Mouse (Mus musculus) cerebellum, postnatal 4 days (tissue): ENCODE results near the gene 1700086D15Rik.

Source experiments
- DNase-seq, 2 experiments: peaks; one replicate each; pipeline ENCODE4 v3.0.0; 2022; ENCODE audit warnings: low spot score in 2 of 2, mixed read lengths in 1 of 2

1700086D15Rik gene

DNA sequence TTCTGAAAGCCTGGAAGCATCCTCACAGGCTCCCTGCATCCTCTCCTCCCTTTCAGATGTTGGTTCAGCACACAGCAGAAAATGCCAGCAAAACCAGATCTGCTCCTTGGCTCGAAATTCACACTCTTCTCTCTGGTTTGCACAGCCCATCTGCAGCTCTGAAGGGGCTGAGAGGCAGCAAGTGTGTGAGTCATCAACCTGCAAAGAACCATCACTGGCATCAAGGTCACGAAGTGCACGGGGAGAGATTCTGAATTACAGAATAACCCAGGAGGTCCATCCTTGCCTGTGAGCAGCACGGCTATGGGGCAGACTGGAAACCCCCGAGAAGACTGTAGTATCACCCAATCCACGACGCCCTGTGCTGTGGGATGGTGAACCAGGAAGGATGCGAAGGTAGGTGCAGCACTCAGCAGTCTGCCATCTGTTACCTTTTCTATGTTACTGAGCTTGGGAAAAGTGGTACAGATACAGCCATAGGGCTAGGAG lies 24.4 kb downstream of the 1700086D15Rik start:
- no peak for DNase-seq

DNA sequence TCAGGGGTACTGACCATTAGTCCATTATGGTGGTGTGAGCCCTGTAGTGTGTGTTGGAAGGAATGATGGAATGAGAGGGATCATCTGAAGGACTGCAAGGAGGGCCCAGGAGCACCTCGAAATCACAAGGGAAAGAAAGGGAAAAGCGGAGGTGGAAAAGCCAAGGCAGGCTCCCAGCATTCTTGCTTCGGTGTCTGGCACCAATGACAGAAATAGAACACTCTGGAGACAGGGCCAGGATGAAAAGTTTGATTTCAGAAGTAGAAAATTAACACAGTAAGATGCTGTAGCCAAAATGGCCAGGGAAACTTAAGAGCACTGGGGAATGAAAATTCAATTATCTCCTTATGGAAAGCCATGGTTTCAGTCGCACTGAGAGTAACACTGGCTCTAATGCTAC lies 26.0 kb downstream of the 1700086D15Rik start:
- no peak for DNase-seq

DNA sequence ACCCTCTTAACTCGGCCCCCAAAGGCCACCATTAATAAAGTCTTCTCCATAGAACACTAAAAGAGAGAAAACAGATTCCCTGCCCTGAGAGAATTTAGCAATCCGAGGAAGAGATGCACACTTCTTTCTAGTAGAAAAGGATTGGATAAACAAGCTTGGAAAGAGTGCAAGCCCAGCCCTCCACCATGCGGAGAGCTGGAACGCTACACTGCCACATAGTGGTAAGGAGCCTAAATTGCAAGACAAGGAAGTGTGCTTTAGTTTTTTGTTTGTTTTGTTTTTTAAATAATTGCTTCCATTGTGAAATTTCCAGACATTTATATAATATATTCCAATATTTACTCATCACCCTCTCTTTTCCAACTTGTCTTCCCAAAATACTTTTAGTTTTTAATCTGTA lies 30.6 kb downstream of the 1700086D15Rik start:
- DNase-seq: no peak

DNA sequence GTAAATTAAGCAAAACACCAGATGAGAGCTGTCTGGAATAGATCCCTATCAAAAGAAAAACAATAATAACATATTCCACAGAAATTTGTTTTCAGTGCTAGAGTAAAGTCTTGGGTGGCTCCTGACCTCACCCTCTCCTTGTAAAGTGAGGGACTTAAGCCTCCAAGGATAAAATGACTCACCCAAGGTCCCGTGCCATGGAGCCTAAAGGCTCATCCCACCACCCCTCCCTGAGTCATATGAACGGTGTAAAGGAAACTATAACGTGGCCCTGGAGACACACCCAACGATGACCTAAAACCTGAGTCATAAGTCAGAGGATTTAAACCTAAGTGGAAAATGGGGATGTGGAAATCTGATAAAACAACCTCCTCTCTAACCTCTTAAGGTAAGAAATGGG lies 31.0 kb downstream of the 1700086D15Rik start:
- no peak for DNase-seq

DNA sequence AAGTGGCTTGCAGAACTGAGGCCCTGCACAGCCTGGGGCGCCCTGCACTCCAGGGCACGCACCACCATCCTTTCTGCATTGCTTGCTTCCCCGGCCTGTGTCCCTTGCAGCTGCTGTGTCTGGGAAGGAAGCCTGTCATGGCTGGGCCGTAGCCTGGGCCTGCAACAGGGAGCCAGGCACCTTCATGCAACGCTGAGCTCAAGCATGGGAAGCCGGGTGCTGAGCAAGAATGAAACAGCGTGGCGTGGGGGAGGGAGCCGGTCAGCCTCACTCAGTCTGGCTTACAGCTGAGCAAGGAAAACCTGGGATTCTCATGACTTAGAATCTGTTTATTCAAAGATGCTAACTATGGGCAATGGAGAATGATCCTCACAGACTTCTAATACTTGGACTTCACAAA lies 33.1 kb downstream of the 1700086D15Rik start:
- DNase-seq: peak in 1 of 2 experiments; percentile 23

DNA sequence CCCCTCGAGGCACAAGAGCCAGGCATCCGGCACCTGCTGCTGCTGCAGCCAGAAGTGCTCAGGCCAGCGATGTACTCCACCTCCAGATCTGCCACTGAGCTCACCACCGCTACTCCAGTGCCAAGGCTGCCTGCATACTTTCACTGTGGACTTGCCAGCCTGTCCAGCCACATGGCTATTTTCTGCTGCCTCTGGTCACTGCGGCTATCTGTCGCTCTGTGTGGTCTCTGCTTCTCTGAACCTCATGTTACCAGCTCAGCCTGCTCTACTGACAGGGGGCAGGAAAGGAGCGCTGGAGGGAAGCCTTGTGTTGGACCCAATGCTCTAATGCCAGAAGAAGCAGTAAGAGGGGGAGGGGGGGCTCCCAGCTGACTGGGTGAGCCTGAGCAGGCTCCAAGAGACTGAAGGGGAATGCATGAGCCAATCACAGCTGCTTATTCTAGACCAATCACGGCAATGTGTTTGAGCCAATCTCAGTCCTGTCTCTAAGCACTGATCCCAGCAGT lies 34.7 kb downstream of the 1700086D15Rik start:
- DNase-seq: peak in 1 of 2 experiments; percentile 59

DNA sequence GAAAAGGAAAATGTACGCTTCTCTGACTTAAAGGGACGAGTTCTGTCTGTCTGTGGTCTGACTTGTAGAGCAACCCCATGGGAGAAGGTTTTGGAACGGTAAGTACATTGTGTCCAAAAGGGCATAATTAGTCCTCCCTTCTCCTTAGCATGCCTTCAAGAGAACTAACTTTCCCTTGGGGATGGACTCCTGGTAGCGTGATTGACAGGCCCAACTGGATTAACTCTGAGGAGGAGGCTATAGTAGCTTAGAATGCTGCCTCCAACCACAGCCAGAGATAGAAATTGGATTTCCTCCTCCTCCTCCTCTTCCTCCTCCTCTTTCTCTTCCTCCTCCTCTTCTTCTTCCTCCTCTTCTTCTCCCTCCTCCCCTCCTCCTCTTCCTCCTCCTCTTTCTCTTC lies 39.4 kb downstream of the 1700086D15Rik start:
- no peak for DNase-seq

DNA sequence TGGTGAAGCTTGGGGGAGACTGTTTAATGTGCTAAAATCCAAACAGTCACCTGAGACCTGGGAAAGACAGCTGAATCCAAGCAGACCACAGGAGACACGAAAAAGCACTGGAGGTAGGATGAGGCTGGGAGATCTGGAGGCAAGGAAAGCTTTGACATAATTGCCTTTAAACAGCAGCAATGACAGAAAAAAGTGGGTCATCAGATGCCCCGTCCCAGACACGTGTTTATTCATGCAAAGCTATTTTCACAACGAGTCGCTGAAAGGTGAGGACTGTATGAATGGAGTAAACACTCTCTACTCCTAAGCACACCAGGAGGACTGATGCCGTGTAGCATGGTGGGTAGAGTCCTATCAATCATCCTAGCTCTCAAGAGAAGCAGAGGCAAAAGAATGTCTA lies 43.9 kb downstream of the 1700086D15Rik start:
- DNase-seq: no peak

DNA sequence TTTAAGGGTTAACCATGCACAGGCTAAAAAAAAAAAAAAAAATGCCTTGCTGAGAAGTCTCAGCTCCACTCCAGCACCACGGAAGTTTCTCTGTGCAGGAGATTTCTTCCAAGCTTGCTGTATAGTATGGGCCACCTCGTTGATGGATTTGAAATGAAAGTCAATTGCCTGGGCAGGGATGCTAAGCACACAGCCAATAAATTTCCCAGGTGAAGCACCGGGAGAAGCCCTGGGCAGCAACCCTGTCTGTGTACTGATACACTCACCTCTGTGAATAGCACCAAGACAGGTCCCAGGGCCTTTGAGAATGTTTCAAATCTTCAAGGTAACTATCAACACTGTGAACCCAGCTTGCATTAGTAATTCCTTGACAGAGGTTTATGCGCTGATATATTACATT lies 47.6 kb downstream of the 1700086D15Rik start:
- no peak for DNase-seq

DNA sequence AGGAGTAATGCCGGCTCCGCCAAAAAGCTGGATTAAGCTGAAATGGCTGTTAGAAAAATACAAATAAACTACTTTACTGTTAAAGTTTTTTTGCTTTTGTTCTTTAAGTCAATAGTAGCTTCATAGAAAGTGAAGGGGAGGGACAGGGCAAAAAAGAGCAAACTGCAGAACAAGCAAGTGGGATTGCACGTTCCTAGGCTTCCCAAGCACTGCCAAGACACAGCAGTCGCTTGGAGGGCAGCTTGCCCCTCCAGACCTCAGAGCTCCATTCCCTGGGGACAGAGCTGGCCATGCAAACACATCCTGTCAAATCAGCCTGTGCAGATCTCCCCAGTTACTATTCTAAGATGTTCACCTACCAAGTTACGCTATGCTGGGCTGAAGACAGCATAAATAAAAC lies 48.0 kb downstream of the 1700086D15Rik start:
- peak in 1 of 2 experiments; percentile 24 for DNase-seq

DNA sequence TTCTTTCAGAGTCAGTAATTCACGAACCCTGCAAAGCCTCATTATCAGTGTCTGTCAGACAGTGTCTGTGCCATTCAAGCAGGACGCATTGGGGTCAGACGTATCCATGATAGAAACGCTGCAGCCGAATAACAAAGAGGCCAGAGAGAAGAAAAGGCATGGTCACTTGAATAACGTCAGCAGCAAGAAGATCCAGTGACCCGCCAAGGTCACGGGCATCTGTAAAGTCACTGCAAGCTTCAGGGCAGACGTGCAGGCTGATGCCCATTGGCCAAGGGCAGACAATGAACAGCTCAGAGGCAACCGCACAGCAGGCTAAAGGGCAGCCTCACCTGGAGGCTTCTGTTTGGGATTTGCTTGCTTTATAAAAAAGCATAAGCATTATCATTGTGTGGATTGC lies 49.6 kb downstream of the 1700086D15Rik start:
- no peak for DNase-seq

DNA sequence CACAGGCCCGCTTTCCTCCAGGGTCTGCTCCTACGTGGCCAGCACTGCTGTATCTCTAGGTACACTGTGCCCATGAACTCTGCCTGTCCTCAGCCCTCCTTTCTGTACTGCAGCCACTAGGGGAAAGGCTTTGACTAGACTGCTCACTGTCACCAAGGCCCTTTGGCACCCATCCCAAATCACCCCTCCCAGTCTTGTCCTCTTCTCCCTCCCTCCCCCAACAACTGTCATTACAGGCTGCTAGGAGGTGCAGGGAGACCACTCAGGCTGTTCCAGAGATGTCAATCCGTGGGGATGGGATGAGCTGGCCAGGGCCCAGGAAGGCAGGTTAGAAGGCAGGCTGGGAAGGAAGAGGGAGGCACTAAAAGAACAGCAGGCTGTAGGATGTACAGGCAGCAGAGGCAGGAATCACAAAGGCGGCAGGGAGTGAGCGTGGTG lies 51.9 kb downstream of the 1700086D15Rik start:
- DNase-seq: peak in 1 of 2 experiments; percentile 52

DNA sequence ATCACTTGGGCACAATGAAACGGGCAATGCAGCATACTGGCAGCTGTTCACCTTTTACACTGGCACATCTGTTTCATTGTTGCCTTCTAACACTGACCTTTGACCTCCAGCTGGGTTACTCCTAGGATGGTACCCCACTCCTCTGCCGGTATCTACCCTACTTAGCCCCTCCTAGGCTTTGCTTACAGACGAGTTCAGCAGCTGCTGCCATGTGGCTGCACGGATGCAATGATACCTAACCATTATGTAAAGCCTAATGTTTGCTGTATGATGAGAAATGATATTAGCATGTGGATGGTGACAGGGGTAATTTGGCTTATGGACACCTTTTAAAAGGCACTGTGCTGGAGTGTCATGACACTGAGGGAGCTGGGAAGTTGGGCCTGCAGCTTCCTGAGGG lies 52.5 kb downstream of the 1700086D15Rik start:
- no peak for DNase-seq

DNA sequence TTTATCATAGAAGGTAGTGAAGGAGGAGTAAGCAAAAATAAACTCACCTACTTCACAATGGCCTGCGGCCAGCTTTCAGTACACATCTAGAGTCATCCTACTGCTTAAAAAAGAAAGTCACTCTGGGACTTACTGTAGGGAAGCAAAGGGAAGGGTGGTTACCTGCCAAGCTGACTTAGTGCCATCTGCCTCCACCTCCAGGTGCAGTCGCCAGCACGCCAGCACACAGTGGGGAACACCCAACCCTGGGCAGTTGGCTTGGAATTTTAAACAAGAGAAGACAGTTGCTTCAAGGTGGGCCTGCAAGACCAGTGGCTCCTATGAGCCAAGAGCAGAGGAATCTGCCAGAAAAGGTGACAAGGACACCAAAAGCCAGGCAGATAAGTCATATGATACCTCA lies 55.6 kb downstream of the 1700086D15Rik start:
- no peak for DNase-seq
